In the genomic region with DNA sequence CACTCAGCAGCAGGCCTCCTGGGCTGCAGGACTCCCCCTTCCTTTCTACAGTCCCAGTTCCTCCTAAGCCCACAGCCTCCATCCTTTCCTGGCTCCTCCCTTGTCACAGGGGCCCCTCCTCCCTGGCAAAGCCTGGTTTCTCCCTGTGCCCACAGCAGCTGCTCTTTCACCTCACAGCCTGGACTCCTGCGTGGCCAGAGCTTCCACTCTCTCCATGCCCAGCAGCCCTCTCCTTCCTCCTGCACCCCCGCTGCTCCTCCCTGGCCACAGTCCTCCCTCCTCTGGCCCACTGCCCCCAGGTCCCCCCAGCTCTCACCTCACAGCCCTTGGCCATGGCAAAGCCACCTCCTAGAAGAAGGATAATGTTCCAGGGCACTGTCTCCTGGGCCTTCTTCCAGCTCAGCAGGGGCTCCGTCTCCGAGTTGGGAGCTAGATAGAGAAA, we compare ENCODE assay signal across 11 mouse cellular contexts. TPM values are rescaled to one million over a fixed set of nuclear protein-coding genes. Genes with fewer than 3 reads are reported as not detected.
DNase-seq lines count a peak whose midpoint lies in the region; ATAC-seq lines count a peak whose summit lies in the region.
"Had no signal": no experiment of that assay in that cellular context is flagged by ENCODE, and none has a peak within 500 bp of the region (broad histone marks: within the 10 kb centered on the region; RNA-seq: fewer than 3 reads in every experiment).

No protein-coding gene starts in this region.

- H3K4me2 ChIP-seq in hindbrain, embryonic 12.5 days (replicated peaks), result no peak overlapping the region
- H3K4me2 ChIP-seq: limb, embryonic 15.5 days; neural tube, embryonic 12.5 days had no signal

- peak; percentile 28 for DNase-seq in brain, embryonic 18.5 days (ENCODE audit: low read depth, low spot score)
- DNase-seq in cerebellum, adult 9-10 months, result peak; percentile 59
- DNase-seq in midbrain, embryonic 10.5 days (ENCODE audit: low spot score), result no peak
- DNase-seq in adrenal gland, postnatal 36 days, result no peak
- no peak for DNase-seq in spleen, postnatal 4 days (ENCODE audit: low spot score in 2 of 2)
- DNase-seq in kidney, postnatal 10 days, result no peak
- DNase-seq: gastrocnemius, postnatal 14 days had no signal

- H3K9ac ChIP-seq in hindbrain, embryonic 12.5 days, result no peak overlapping the region
- H3K9ac ChIP-seq: limb, embryonic 15.5 days; neural tube, embryonic 12.5 days had no signal

- no peaks in the 10 kb centered on the region for H3K9me3 ChIP-seq in hindbrain, embryonic 12.5 days (replicated peaks)
- no peaks in the 10 kb centered on the region for H3K9me3 ChIP-seq in midbrain, embryonic 10.5 days (replicated peaks)
- H3K9me3 ChIP-seq: limb, embryonic 15.5 days; neural tube, embryonic 12.5 days had no signal

- ATAC-seq in hindbrain, embryonic 12.5 days (ENCODE audit: low FRiP score), result no peak
- ATAC-seq: intestine, embryonic 16.5 days had no signal

- no peaks in the 10 kb centered on the region for H3K36me3 ChIP-seq in hindbrain, embryonic 12.5 days
- H3K36me3 ChIP-seq in midbrain, embryonic 10.5 days, result no peaks in the 10 kb centered on the region
- H3K36me3 ChIP-seq: limb, embryonic 15.5 days; neural tube, embryonic 12.5 days had no signal

- no peak overlapping the region for H3K4me3 ChIP-seq in hindbrain, embryonic 12.5 days
- no peak overlapping the region for H3K4me3 ChIP-seq in midbrain, embryonic 10.5 days
- H3K4me3 ChIP-seq: limb, embryonic 15.5 days; neural tube, embryonic 12.5 days had no signal

- peak overlapping the region; percentile 40 for H3K27ac ChIP-seq in hindbrain, embryonic 12.5 days
- peak overlapping the region; percentile 72 for H3K27ac ChIP-seq in midbrain, embryonic 10.5 days (replicated peaks)
- H3K27ac ChIP-seq: limb, embryonic 15.5 days; neural tube, embryonic 12.5 days had no signal

- peaks cover 34% of the 10 kb centered on the region for H3K4me1 ChIP-seq in hindbrain, embryonic 12.5 days
- H3K4me1 ChIP-seq in midbrain, embryonic 10.5 days, result peaks cover 46% of the 10 kb centered on the region

- no peaks in the 10 kb centered on the region for H3K27me3 ChIP-seq in hindbrain, embryonic 12.5 days
- H3K27me3 ChIP-seq in midbrain, embryonic 10.5 days (ENCODE audit: low read depth, poor library complexity, severe bottlenecking), result no peaks in the 10 kb centered on the region
- H3K27me3 ChIP-seq: limb, embryonic 15.5 days; neural tube, embryonic 12.5 days had no signal

- WGBS in hindbrain, embryonic 12.5 days, result 60% methylated on average over 4 of the region's 4 CpGs
- 69% methylated on average over 4 of the region's 4 CpGs for WGBS in midbrain, embryonic 10.5 days

RNA-seq across cellular contexts. Expression of a gene that starts 19.5 kb away (rescaled TPM):
- 0.05 TPM in 1 of 2 replicates, not detected in the other for polyA plus RNA-seq in hindbrain, embryonic 12.5 days (2016; fragmentation: Nextera tagmentation; extraction: Ambion mirVana)
- 0.06 and 0.07 TPM in 2 replicates for polyA plus RNA-seq in midbrain, embryonic 10.5 days (2016; fragmentation: Nextera tagmentation; extraction: Ambion mirVana)
- total RNA-seq in adrenal gland, postnatal 36 days (2021), result under 1 TPM in 1 of 2 experiments, not detected in 1; 0.26 TPM

RNA-seq across cellular contexts. Expression of a gene that starts 31.6 kb away (rescaled TPM):
- polyA plus RNA-seq in hindbrain, embryonic 12.5 days (2016; fragmentation: Nextera tagmentation; extraction: Ambion mirVana), result 20.0 and 21.1 TPM in 2 replicates
- 19.9 and 23.1 TPM in 2 replicates for polyA plus RNA-seq in midbrain, embryonic 10.5 days (2016; fragmentation: Nextera tagmentation; extraction: Ambion mirVana)
- total RNA-seq in adrenal gland, postnatal 36 days (2021), result 1 to 10 TPM; 4.0 to 6.1 TPM

RNA-seq across cellular contexts. Expression of a gene that starts 51.2 kb away (rescaled TPM):
- polyA plus RNA-seq in hindbrain, embryonic 12.5 days (2016; fragmentation: Nextera tagmentation; extraction: Ambion mirVana), result 5.5 and 6.6 TPM in 2 replicates
- polyA plus RNA-seq in midbrain, embryonic 10.5 days (2016; fragmentation: Nextera tagmentation; extraction: Ambion mirVana), result 6.0 and 7.2 TPM in 2 replicates
- total RNA-seq in adrenal gland, postnatal 36 days (2021), result not detected

RNA-seq across cellular contexts. Expression of a gene that starts 53.3 kb away (rescaled TPM):
- polyA plus RNA-seq in hindbrain, embryonic 12.5 days (2016; fragmentation: Nextera tagmentation; extraction: Ambion mirVana), result 0.55 and 1.2 TPM in 2 replicates
- 0.48 and 1.3 TPM in 2 replicates for polyA plus RNA-seq in midbrain, embryonic 10.5 days (2016; fragmentation: Nextera tagmentation; extraction: Ambion mirVana)
- 1 to 10 TPM in 1 of 2 experiments, under 1 TPM in 1; 0.72 to 1.3 TPM for total RNA-seq in adrenal gland, postnatal 36 days (2021)

Comparison
In these comparisons a context has a peak if more than half of its experiments do, and no peak if none do; other contexts are left out.
1. DNase-seq: peak in brain, embryonic 18.5 days (single experiment) and cerebellum, adult 9-10 months (single experiment); none in midbrain, embryonic 10.5 days (single experiment), adrenal gland, postnatal 36 days (0 of 2), spleen, postnatal 4 days (0 of 2) and kidney, postnatal 10 days (single experiment).